Mouse (Mus musculus) yolk sac, embryonic 10.5 days (tissue): Measurements from ENCODE around the gene Ss18l2.

Experiments used
- DNase-seq: peaks from one replicate; pipeline ENCODE4 v3.0.0-alpha.2; 2017; ENCODE audit warnings: low spot score

Ss18l2 gene

DNA sequence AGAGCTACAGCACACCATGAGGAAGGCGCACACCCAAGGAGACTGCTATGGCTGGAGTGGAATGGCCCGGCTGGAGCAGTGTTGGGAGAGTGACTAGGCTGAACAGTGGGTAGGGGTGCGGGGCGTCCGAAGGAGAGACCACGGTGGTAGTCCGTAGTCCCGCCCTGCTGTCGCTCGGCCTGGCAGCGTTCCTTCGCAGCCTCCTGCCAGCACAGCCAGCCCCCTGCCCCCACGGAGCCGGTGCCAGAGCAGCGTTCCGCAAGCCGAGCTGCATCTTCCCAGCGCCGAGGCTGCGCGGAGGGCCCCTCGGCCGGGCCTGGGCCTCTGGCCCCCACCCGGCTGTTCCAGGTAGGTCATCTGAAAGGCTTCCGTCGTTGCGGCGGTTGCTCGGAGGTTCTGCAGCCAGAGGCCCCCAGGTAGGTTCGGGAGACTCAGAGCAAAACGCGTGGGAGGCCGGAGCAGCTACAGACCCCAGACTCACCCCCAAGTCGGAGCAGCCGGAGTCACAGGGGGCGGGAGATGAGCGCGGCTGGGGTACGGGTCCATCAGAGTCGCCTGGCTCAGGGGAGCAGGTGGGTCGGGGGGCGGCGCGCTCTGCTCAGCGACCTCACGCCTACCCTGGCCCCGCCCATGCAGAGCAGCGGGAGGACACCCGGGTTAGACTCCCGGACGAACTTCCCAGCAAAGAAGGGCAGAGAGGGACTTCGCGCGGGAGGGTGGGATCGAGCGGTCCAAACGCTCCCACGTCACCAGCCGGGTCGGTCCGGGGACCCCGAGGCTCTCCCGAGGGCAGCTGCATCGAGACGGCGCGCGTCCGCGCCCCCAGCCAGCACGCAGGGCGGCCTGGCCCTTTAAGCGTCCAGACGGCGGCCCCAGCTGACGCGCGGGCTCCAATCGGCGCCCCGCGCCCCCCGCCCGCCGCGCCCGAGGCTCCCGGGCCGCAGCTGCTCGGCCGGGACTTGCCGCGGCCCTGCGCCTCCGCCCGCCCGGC is 49.3 kb downstream of the Ss18l2 start, which contains the start of gene Zfp651:
Gene Zfp651 (plus strand): TSS at position 240 of the 991 bp plus-strand sequence.
- DNase-seq, result peak; percentile 89

DNA sequence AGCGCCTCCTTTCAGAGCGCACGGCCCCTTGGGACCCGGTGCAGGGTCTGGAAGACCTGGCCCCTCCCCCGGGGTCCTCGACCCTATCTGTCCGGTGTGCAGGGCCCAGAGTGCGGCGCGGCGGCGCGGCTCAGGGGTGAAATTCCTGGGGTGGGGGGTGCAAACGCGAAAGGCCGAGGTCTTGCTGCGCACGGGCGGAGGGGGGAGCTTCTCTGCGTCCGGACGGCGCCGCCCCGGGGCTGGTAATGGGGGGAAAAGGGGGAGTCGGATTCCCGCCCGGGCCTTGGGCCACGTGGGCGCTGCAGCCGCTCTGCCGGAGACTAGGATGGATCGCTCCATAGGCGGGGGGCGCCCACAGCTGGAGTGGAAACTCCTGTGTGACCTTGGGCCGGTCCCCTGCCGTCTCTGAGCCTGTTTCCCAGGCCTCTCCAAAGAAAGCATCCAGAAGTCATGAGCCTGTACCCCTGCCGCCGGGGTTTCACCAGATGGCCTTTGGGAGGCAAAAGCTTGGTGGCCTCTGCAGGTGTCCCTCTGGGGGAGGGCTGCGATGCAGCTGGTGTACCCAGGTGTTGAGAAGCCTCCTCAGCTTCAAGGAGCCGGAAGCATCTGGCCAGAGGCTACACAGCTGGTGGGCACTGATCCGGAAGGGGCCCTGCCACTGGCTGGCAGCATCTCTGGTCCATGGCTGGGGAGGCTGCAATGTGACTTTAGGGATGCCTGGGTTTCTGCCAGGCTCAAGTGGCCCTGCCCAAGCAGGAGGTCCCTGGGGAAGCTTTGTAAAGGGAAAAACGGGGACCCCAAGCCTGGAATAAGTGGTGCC is 50.4 kb downstream of the Ss18l2 start:
- DNase-seq, result peak; percentile 89

DNA sequence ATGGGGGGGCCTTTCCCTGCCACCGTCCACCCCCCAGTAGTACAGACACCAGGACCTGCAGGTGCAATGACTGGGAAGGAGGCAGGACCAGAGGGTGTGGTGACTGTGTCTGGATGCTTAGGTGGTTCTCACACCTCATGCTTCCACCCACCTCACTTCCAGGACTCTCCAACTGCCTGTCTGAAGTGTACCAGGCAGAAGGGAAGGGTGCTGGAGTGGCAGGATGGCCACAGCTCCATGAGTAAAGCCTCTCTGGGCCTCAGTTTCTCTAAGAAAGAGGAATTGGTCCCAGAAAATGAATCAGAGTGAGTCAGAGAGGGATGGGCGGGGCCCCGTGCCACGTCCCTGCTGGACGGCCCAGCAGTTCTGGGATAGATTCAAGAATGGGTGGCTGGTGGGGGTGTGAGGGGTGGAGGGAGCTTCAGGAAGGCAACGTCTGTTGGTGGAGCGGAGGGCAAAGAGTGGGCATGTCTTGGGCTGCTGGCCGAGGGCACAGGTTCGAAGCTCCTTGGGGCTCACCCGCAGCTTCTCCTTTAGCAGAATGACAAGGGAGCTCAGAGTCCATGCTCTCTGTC is 51.0 kb downstream of the Ss18l2 start:
- no peak for DNase-seq

DNA sequence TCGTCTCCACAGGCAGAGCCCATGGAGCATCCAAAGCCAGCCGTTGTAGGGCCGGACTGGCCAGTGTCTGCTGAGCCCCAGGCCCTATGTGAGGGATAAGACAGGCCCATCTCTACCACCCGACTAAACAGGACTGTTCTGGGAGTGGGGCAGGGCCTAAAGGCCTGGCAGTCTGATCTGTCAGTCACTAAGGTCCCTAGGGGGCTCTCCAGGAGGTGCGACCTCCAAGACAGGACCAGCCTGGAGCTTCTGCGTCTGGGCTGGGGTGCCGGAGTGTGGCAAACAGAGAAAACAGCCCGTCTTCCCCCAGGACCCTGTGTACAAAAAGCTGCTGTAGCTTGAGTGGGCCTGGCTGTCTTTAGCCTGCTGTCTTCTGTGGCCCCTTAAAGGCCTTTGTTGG is 51.7 kb downstream of the Ss18l2 start:
- DNase-seq, result no peak

GRCm38 (mm10) chr9:121762248-121762647 is 52.1 kb downstream of the Ss18l2 start:
- no peak for DNase-seq

- no peak for DNase-seq
Measured at GRCm38 (mm10) chr9:121762761-121763160, 52.6 kb downstream of the Ss18l2 start.
